Mouse (Mus musculus): ENCODE results near the gene Cacna1c. TPM values are rescaled to one million over a fixed set of nuclear protein-coding genes. Genes with fewer than 3 reads are reported as not detected.

Cacna1c gene
- polyA plus RNA-seq, 1 experiment = 1.3 TPM

DNA sequence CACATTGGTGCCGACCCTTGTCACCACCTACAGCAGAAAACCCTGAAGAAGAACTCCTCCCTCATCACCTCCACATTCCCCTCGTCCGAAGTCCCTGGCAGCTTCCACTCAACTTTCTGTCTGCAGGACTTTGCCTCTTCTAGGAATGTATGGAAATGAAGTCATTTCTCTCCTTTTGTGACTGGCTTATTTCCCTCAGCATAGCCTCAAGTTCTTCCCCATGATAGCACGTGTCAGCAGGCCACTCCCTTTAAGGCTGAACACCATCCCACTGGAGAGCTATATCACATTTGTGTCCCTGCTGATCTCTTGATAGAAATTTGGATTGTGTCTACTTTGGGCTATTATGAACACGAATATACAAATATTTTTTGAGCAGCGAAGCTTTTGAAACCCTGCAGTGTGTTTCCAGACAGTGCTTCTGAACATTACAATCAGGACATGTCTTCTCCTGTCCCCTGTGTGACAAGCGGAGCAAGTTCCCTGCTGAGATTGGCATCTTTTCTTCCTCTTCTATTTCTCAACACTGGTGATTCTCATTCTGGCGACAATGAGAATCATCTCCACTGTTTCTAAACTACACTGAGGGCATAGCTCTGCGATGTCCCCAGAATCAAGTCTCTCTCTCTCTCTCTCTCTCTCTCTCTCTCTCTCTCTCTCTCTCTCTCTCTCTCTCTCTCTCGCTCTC lies 224.2 kb downstream of the Cacna1c start:
- TF ChIP-seq FLI1 (IDR thresholded peaks at IDR 0.05; ENCODE audit: low read length) = no peak
- no peak for TF ChIP-seq GATA1 (IDR thresholded peaks at IDR 0.05; ENCODE audit: borderline replicate concordance, low read length)
- H3K36me3 ChIP-seq (replicated peaks; ENCODE audit: low read length) = no peaks in the 10 kb centered on the region
- H3K27me3 ChIP-seq (replicated peaks) = peaks cover 24% of the 10 kb centered on the region
- H3K4me3 ChIP-seq (replicated peaks) = no peak overlapping the region
- H3K4me1 ChIP-seq = no peaks in the 10 kb centered on the region
- no peaks in the 10 kb centered on the region for H3K9me3 ChIP-seq

DNA sequence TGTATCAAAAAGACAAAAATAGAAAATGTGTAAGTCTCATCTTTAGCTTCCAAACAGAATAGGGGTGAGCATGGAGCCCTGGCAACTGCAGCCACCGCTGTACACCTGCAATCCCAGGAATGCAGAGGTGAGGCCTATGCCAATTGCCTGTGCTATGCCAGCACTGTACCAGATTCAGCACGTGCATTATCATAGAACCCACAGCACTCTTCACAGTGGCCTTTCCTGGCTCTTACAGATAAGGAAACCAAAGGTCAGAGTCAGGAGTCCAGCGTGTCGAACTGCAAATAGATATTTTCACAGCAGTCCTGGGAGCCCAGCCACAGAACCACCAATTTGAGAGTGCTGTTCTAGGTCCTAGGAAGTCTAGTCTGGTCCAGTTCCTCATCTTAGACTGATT lies 227.4 kb downstream of the Cacna1c start:
- Histone ChIP-seq H3K27me3 (replicated peaks) (peaks cover 23% of the 10 kb centered on the region), H3K4me3 (replicated peaks) (no peak overlapping the region), H3K4me1 (no peaks in the 10 kb centered on the region), H3K36me3 (replicated peaks; ENCODE audit: low read length) (no peaks in the 10 kb centered on the region), H3K9me3 (no peaks in the 10 kb centered on the region)
- TF ChIP-seq GATA1 (IDR thresholded peaks at IDR 0.05; ENCODE audit: borderline replicate concordance, low read length) = no peak

DNA sequence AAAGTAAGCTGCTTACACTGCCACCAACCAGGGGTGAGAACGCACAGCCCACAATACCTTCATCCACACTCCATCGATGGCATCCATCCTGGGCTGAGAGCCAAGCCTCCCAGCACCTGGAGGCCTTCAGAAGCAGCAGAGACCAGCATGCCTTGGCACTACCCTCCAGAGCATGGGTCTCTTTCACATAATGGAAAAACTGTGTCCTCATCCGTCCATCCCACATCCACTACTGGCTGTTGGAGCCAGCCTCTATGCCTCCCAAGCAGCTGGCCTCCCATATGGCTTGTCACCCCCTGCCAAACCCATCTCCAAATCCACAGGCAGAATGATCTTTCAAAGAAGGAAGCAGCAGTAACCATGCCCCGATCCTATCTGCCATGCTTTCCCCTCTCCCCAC lies 229.3 kb downstream of the Cacna1c start:
- Histone ChIP-seq H3K4me1 (no peaks in the 10 kb centered on the region), H3K36me3 (replicated peaks; ENCODE audit: low read length) (no peaks in the 10 kb centered on the region), H3K4me3 (replicated peaks) (no peak overlapping the region), H3K27me3 (replicated peaks) (peaks cover 21% of the 10 kb centered on the region), H3K9me3 (no peaks in the 10 kb centered on the region)
- no peak for TF ChIP-seq GATA1 (IDR thresholded peaks at IDR 0.05; ENCODE audit: borderline replicate concordance, low read length)

DNA sequence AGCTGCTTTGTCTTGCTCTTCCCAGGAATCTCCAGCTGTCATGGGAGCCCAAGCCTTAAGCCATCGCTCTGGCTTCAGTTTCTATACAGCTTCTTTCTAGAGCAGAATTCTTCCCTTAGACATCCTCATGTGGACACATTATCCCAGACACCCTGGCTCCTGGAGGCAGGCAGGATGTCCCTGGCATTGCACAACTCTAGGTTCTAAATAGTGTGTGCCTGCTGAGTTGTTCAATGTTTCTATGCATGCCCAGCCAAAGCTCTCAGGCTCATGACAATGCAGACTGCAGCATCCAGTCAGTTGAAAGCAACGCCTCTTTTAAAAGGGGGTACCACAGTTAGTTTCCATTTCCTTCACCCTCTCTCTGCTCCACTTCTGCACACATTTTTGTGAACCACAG lies 230.6 kb downstream of the Cacna1c start:
- Histone ChIP-seq H3K27me3 (replicated peaks) (peaks cover 16% of the 10 kb centered on the region), H3K4me3 (replicated peaks) (no peak overlapping the region), H3K4me1 (no peaks in the 10 kb centered on the region), H3K9me3 (no peaks in the 10 kb centered on the region), H3K36me3 (replicated peaks; ENCODE audit: low read length) (no peaks in the 10 kb centered on the region)
- TF ChIP-seq FLI1 (IDR thresholded peaks at IDR 0.05; ENCODE audit: low read length) (no peak), GATA1 (IDR thresholded peaks at IDR 0.05; ENCODE audit: borderline replicate concordance, low read length) (no peak)

DNA sequence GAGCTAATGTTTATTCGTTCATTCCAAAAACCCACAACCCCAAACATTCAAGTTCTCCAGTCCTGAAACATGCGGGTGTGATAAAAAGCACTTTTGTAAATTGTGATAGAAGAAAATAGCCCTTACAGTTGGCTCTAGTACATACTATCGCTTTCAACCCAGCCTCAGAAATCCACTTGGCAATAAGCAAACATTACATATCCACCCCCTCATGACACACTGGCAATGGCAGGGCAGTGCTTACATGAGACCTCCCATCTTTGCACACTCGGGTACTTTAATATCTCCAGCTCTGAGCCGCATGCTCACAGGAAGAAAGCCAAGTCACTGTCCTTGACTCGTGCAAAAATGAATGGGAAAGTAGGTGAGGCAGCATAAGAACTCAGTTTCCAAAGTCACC lies 232.4 kb downstream of the Cacna1c start:
- Histone ChIP-seq H3K4me1 (peaks cover 3% of the 10 kb centered on the region; the same call in 1 of the 2 replicates), H3K27me3 (replicated peaks) (peaks cover 14% of the 10 kb centered on the region), H3K4me3 (replicated peaks) (no peak overlapping the region), H3K36me3 (replicated peaks; ENCODE audit: low read length) (no peaks in the 10 kb centered on the region), H3K9me3 (no peaks in the 10 kb centered on the region)
- TF ChIP-seq FLI1 (IDR thresholded peaks at IDR 0.05; ENCODE audit: low read length) (no peak), GATA1 (IDR thresholded peaks at IDR 0.05; ENCODE audit: borderline replicate concordance, low read length) (no peak)

DNA sequence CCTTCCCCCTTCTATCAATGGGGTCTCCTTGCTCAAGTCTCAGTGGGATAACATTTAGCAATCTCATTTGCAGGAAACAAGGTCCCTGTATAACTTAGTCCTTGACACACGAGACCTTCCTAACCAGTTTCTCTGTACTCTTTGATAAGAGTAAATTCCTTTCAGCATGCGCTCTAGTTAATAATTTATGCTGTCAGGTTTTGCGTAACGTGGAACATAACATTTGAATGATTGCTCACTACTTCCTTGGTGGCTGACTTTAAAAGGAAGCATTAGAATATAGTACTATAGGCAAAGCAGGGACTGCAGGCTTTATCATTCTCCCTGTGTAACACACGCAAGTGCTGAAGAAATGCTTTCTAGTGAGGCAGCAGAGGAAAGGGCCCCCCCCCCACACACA lies 232.9 kb downstream of the Cacna1c start:
- TF ChIP-seq GATA1 (IDR thresholded peaks at IDR 0.05; ENCODE audit: borderline replicate concordance, low read length) = no peak
- TF ChIP-seq FLI1 (IDR thresholded peaks at IDR 0.05; ENCODE audit: low read length) = no peak
- Histone ChIP-seq H3K4me1 (peaks cover 3% of the 10 kb centered on the region; the same call in 1 of the 2 replicates), H3K4me3 (replicated peaks) (no peak overlapping the region), H3K9me3 (no peaks in the 10 kb centered on the region), H3K27me3 (replicated peaks) (peaks cover 15% of the 10 kb centered on the region), H3K36me3 (replicated peaks; ENCODE audit: low read length) (no peaks in the 10 kb centered on the region)

DNA sequence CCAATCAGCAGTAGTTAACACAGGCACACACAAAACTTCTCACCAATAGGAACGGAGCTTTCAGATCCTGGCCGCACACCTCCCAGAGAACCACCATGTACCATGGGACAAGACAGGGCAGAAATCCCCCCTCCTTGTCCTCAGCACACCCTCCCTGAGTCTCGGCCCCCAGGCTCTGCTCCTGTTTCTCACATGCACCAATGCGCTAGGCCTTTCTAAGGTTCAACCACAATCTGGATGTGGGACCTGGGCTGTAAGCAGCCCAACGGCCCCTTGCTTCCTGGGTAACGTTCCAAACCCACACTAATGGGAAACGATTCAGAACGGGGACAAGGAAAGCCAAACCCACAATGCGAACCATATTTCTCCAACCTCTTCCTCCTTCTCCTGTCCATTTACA lies 237.7 kb downstream of the Cacna1c start:
- H3K4me1 ChIP-seq = peaks cover 3% of the 10 kb centered on the region; the same call in 1 of the 2 replicates
- H3K27me3 ChIP-seq (replicated peaks) = peaks cover 7% of the 10 kb centered on the region
- no peaks in the 10 kb centered on the region for H3K36me3 ChIP-seq (replicated peaks; ENCODE audit: low read length)
- H3K9me3 ChIP-seq = no peaks in the 10 kb centered on the region
- TF ChIP-seq GATA1 (IDR thresholded peaks at IDR 0.05; ENCODE audit: borderline replicate concordance, low read length) = no peak
- no peak for TF ChIP-seq FLI1 (IDR thresholded peaks at IDR 0.05; ENCODE audit: low read length)
- no peak overlapping the region for H3K4me3 ChIP-seq (replicated peaks)

DNA sequence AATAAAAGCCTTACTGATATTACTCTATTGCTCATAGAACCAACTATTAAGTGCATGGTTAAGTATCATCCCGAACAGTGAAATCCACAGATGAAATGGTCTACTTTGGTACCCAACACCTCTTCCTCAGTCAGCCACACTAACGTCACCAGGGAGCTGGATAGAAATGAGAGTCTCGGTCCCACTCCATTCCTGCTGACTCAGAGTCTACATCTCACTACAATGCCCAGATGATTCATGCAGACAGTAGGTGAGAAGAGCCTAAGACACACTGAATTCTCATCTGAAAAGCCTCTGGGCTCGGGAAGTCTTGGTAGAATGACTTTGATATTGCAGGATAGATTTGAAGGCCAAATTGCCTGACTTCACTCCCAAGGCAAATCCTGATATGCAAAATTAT lies 240.0 kb downstream of the Cacna1c start:
- no peaks in the 10 kb centered on the region for H3K36me3 ChIP-seq (replicated peaks; ENCODE audit: low read length)
- TF ChIP-seq FLI1 (IDR thresholded peaks at IDR 0.05; ENCODE audit: low read length) (no peak), GATA1 (IDR thresholded peaks at IDR 0.05; ENCODE audit: borderline replicate concordance, low read length) (no peak)
- no peak overlapping the region for H3K4me3 ChIP-seq (replicated peaks)
- peaks cover 8% of the 10 kb centered on the region for H3K27me3 ChIP-seq (replicated peaks)
- H3K9me3 ChIP-seq = no peaks in the 10 kb centered on the region
- H3K4me1 ChIP-seq = peaks cover 3% of the 10 kb centered on the region; the same call in 1 of the 2 replicates

DNA sequence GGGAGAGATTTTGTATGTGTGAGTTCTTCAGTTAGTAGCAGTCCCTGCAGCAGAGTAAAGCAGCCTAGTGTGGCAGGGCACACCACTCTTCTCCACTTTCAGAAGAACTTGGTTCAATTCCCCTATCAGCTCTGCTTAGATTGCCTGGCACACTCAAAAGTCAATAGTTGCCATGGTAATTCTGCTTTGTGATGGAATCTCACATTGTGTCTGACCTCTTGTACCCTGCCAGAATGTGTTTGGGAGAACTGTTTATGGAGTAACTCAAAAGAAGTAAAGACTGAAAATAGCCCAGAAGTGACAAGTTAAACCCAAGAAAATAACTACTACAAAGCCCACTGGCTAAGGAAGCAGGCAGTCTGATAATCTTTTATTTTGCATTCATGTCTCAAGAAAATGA lies 240.4 kb downstream of the Cacna1c start:
- Histone ChIP-seq H3K4me1 (peaks cover 3% of the 10 kb centered on the region; the same call in 1 of the 2 replicates), H3K9me3 (no peaks in the 10 kb centered on the region), H3K4me3 (replicated peaks) (no peak overlapping the region), H3K27me3 (replicated peaks) (peaks cover 11% of the 10 kb centered on the region), H3K36me3 (replicated peaks; ENCODE audit: low read length) (no peaks in the 10 kb centered on the region)
- no peak for TF ChIP-seq FLI1 (IDR thresholded peaks at IDR 0.05; ENCODE audit: low read length)
- no peak for TF ChIP-seq GATA1 (IDR thresholded peaks at IDR 0.05; ENCODE audit: borderline replicate concordance, low read length)

DNA sequence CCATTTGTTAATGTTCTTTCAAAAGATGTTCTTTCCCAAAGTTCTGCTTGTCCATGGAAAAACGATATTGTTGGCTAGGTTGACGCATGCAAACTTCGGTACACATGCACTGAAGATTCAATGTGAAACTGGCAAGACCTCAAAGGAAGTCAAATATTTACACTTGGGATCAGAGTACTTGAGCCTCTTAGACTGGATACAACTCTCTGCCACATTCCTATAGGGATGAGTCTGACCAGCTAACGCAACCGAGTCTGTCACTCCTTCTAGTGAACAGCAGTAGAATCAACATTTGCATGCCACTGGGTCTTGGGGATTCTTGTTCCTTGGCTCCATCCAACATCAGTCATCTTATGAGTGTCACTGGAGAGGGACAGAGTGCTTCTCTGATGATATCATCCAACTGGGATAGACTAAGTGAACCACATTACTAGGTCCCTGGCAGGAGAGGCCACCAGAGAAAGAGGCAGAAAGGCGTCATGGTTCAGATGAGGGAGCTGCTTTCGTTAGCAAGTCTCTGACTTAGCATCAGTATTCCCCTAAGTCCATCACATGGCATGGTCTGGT lies 241.1 kb downstream of the Cacna1c start:
- H3K4me1 ChIP-seq = peaks cover 3% of the 10 kb centered on the region; the same call in 1 of the 2 replicates
- no peak overlapping the region for H3K4me3 ChIP-seq (replicated peaks)
- TF ChIP-seq FLI1 (IDR thresholded peaks at IDR 0.05; ENCODE audit: low read length) (no peak), GATA1 (IDR thresholded peaks at IDR 0.05; ENCODE audit: borderline replicate concordance, low read length) (no peak)
- H3K9me3 ChIP-seq = no peaks in the 10 kb centered on the region
- H3K27me3 ChIP-seq (replicated peaks) = peaks cover 14% of the 10 kb centered on the region
- no peaks in the 10 kb centered on the region for H3K36me3 ChIP-seq (replicated peaks; ENCODE audit: low read length)

Data from megakaryocyte, embryonic 14.5 days (primary cell).